Mouse (Mus musculus) megakaryocyte, embryonic 14.5 days (primary cell): ENCODE data around the gene Tex9. TPM values are rescaled to one million over a fixed set of nuclear protein-coding genes. Genes with fewer than 3 reads are reported as not detected.
"Not testable (repeated sequence)": the region's sequence is repeated elsewhere in the genome, so short reads cannot be mapped to it uniquely, and the experiment has no call there.

Source experiments
- H3K27me3 ChIP-seq: replicated peaks from 2 replicates; pipeline ENCODE3; 2012; ENCODE audit warnings: inconsistent platforms
- H3K36me3 ChIP-seq: replicated peaks from 2 replicates; pipeline ENCODE3; 2012; ENCODE audit warnings: low read length, inconsistent platforms, mixed read lengths
- H3K4me1 ChIP-seq: 2 replicates; pipeline ENCODE4 v1.6.1; 2012; ENCODE audit warnings: inconsistent platforms
- H3K4me3 ChIP-seq: replicated peaks from 2 replicates; pipeline ENCODE3; 2012; ENCODE audit warnings: moderate library complexity, mild to moderate bottlenecking, inconsistent platforms
- H3K9me3 ChIP-seq: 2 replicates; pipeline ENCODE4 v1.6.1; 2012; ENCODE audit warnings: inconsistent platforms
- FLI1 ChIP-seq: IDR thresholded peaks from 2 replicates; pipeline ENCODE4 v1.6.1; 2012; ENCODE audit warnings: low read length, inconsistent platforms, mixed read lengths
- GATA1 ChIP-seq: IDR thresholded peaks from 3 replicates; pipeline ENCODE4 v1.6.1; 2012; ENCODE audit warnings: mixed read lengths, low read length, inconsistent platforms, borderline replicate concordance
- polyA plus RNA-seq: library from polyadenylated mRNA; stranded (reverse); fragments of >175 nt; gene quantifications from 2 replicates; pipeline ENCODE4 v1.2.3, GENCODE M21; 2012; ENCODE audit warnings: low replicate concordance; ENCODE audit not compliant: insufficient read depth

The Tex9 gene
- polyA plus RNA-seq, 1 experiment: 4.8 TPM

GRCm38 (mm10) chr9:72422284-72422683, 69.7 kb downstream of the Tex9 start:
- H3K36me3 ChIP-seq: no peaks in the 10 kb centered on the region
- TF ChIP-seq GATA1: no peak
- no peak for TF ChIP-seq FLI1
- H3K27me3 ChIP-seq: peaks cover 7% of the 10 kb centered on the region
- H3K4me1 ChIP-seq: peaks cover 14% of the 10 kb centered on the region
- no peak overlapping the region for H3K4me3 ChIP-seq
- H3K9me3 ChIP-seq: no peaks in the 10 kb centered on the region

GRCm38 (mm10) chr9:72420490-72420889, 71.5 kb downstream of the Tex9 start:
- Histone ChIP-seq H3K9me3 (no peaks in the 10 kb centered on the region), H3K36me3 (no peaks in the 10 kb centered on the region), H3K4me3 (no peak overlapping the region), H3K27me3 (peaks cover 5% of the 10 kb centered on the region), H3K4me1 (peaks cover 14% of the 10 kb centered on the region)
- no peak for TF ChIP-seq FLI1
- no peak for TF ChIP-seq GATA1

GRCm38 (mm10) chr9:72418443-72418842, 73.6 kb downstream of the Tex9 start:
- no peak overlapping the region for H3K4me3 ChIP-seq
- H3K27me3 ChIP-seq: peaks cover 7% of the 10 kb centered on the region
- TF ChIP-seq FLI1: no peak
- TF ChIP-seq GATA1: no peak
- H3K36me3 ChIP-seq: no peaks in the 10 kb centered on the region
- no peaks in the 10 kb centered on the region for H3K9me3 ChIP-seq
- peaks cover 14% of the 10 kb centered on the region for H3K4me1 ChIP-seq

GRCm38 (mm10) chr9:72411746-72412145, 80.3 kb downstream of the Tex9 start:
- Histone ChIP-seq H3K4me3 (no peak overlapping the region), H3K27me3 (peaks cover 6% of the 10 kb centered on the region), H3K9me3 (no peaks in the 10 kb centered on the region), H3K36me3 (no peaks in the 10 kb centered on the region), H3K4me1 (peaks cover 22% of the 10 kb centered on the region)
- no peak for TF ChIP-seq GATA1
- TF ChIP-seq FLI1: no peak

GRCm38 (mm10) chr9:72409381-72410225, 82.4 kb downstream of the Tex9 start:
- Histone ChIP-seq H3K9me3 (no peaks in the 10 kb centered on the region), H3K4me3 (no peak overlapping the region), H3K4me1 (peaks cover 22% of the 10 kb centered on the region), H3K27me3 (peaks cover 10% of the 10 kb centered on the region), H3K36me3 (no peaks in the 10 kb centered on the region)
- TF ChIP-seq GATA1 (no peak), FLI1 (no peak)

- TF ChIP-seq GATA1 (no peak), FLI1 (no peak)
- peaks cover 10% of the 10 kb centered on the region for H3K27me3 ChIP-seq
- H3K36me3 ChIP-seq: no peaks in the 10 kb centered on the region
- peak overlapping the region; percentile 90 for H3K4me3 ChIP-seq
- no peaks in the 10 kb centered on the region for H3K9me3 ChIP-seq
- peaks cover 22% of the 10 kb centered on the region for H3K4me1 ChIP-seq
Observed at GRCm38 (mm10) chr9:72408131-72408586, 83.9 kb downstream of the Tex9 start.

- H3K4me1 ChIP-seq: peaks cover 19% of the 10 kb centered on the region
- peaks cover 10% of the 10 kb centered on the region for H3K27me3 ChIP-seq
- no peak for TF ChIP-seq FLI1
- no peak for TF ChIP-seq GATA1
- H3K4me3 ChIP-seq: no peak overlapping the region
- no peaks in the 10 kb centered on the region for H3K9me3 ChIP-seq
- H3K36me3 ChIP-seq: no peaks in the 10 kb centered on the region
Observed at GRCm38 (mm10) chr9:72405882-72406638, 86.0 kb downstream of the Tex9 start.

GRCm38 (mm10) chr9:72404934-72405333, 87.1 kb downstream of the Tex9 start:
- Histone ChIP-seq H3K4me3 (no peak overlapping the region), H3K27me3 (peaks cover 12% of the 10 kb centered on the region), H3K36me3 (no peaks in the 10 kb centered on the region), H3K9me3 (no peaks in the 10 kb centered on the region), H3K4me1 (peaks cover 19% of the 10 kb centered on the region)
- TF ChIP-seq FLI1: no peak
- no peak for TF ChIP-seq GATA1

- Histone ChIP-seq H3K4me1 (peaks cover 15% of the 10 kb centered on the region), H3K4me3 (no peak overlapping the region), H3K9me3 (no peaks in the 10 kb centered on the region), H3K36me3 (no peaks in the 10 kb centered on the region), H3K27me3 (peaks cover 15% of the 10 kb centered on the region)
- TF ChIP-seq GATA1 (no peak), FLI1 (no peak)
Observed at GRCm38 (mm10) chr9:72404446-72404845, 87.6 kb downstream of the Tex9 start.

- Histone ChIP-seq H3K36me3 (no peaks in the 10 kb centered on the region), H3K27me3 (peaks cover 22% of the 10 kb centered on the region), H3K9me3 (no peaks in the 10 kb centered on the region), H3K4me3 (no peak overlapping the region), H3K4me1 (peaks cover 6% of the 10 kb centered on the region)
- TF ChIP-seq FLI1: no peak
- TF ChIP-seq GATA1: no peak
Observed at GRCm38 (mm10) chr9:72403421-72403820, 88.6 kb downstream of the Tex9 start.

GRCm38 (mm10) chr9:72401769-72402168, 90.2 kb downstream of the Tex9 start:
- peaks cover 25% of the 10 kb centered on the region for H3K27me3 ChIP-seq
- not testable (repeated sequence) for H3K4me1 ChIP-seq, H3K4me3 ChIP-seq, H3K36me3 ChIP-seq, H3K9me3 ChIP-seq
